Mouse (Mus musculus) CD4-positive, CD25-positive, alpha-beta regulatory T cell, adult 2 months (primary cell): ENCODE results near the gene Nudt6.

ENCODE experiments used
- DNase-seq: peaks from one replicate; pipeline ENCODE4 v3.0.0-alpha.2; 2012; ENCODE audit warnings: low read depth, low spot score

The Nudt6 gene

DNA sequence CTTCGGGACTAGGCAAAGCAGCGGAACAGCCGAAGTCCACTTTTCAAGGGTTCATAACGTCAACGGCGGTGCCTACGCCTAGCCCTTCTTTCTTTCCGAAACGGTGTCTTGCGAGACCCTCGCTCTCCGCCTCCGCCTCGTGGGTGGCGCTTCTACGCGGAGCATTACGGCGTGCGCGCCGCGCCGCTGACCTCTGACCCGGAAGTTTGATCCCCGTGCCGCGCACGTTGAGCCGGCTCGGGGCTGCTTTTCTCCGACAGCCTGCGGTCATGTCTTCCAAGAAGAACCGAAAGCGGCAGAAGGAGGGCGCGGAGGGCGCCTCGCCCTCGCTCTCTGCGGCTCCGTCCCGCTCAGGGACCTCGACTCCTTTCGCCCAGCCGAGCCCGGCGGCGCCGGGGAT is at the start of gene Nudt6:
Gene Nudt6, minus strand, starts transcription at position 140 of the 400 bp plus-strand sequence.
- peak; percentile 96 for DNase-seq

DNA sequence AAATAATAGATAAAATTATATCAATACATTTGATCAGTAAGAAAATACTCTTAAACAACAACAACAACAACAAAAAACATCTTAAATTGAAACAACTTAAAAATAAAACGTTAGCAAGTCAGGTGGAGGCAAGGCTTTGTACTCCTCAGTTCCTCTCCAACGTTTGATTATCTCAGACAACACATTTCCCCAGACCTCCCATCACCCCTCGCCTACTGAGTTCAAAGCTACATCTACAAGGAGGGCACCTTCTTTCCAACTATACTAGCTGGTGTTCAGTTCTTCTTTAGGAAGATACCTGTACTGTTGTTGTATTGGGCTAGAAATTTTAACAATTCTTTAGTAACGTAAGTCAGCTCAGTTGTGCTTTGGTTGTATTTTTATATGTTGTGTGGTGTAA is 49.3 kb upstream of the Nudt6 start:
- DNase-seq: no peak

DNA sequence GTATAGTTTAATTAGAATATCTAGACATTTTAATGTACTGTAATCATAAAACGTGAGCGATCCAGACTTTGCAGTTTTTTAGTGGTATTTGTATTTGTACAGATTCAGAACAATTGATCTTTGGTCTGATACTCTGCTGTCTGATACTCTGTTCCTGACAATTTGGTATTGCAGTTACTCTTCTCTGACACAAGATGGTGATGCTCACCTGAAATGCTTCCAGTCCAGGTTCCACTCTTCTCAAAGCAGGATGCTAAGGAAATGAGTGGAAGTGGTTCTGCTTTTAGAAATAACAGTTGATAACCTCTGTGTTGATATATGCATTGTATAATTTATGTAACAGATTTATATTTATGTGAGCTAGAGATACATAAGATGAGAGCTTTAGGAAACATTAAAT is 48.2 kb upstream of the Nudt6 start:
- peak; percentile 35 for DNase-seq

DNA sequence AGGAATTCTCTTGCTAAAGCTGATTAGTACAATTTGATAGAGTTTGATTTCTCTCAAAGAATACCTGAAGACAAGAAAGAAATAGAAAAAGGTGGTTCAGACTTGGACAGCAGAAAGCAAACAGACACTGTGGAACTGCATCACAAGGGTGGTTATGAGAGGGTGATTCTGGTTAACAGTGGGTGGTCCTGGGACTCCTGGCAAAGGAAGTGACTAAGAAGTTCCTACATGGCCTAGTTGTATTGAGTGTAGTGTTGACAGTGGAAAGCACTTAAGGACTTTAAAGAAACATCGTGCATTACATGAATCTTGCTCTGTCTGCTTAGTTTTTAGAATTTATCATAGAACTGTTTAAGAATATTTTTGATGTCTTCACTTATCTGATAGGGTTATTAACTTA is 36.0 kb upstream of the Nudt6 start:
- peak; percentile 14 for DNase-seq

DNA sequence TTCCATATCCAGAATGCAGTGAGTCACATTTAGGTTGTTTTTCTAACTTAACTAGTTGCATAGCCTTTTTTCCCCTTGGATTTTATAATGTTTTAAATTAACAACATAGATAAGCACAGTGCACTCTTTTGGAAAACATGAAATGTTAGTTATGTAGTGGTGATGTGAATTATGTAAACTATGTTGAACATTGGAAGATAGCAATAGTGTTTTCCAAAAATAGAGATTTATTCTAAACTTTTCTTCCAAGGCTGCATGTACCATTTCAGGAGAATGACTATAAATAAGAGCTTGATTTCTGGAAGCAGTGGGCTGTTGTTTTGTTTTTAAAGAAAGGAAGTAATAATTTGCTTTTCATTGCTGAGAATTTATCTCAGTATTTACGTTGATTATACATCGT is 23.4 kb upstream of the Nudt6 start:
- no peak for DNase-seq

DNA sequence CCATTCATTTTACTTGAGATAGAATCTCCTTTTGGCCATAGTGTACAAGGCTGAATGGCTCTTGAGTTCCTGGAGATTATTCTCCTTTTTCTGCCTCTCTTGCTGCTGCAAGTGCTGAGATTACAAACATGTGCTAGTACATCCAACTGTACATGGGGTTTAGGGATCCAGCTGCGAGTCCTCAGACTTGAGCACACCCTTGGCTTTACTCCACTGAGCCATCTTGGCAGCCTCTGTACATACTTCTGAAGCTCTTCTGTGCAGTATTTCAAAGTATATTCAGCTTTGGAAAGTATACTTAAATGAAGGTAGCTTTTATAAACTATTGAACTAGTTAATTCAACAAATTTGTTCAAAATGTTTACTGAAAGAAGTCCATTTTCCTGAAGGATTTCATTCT is 19.8 kb upstream of the Nudt6 start:
- no peak for DNase-seq

DNA sequence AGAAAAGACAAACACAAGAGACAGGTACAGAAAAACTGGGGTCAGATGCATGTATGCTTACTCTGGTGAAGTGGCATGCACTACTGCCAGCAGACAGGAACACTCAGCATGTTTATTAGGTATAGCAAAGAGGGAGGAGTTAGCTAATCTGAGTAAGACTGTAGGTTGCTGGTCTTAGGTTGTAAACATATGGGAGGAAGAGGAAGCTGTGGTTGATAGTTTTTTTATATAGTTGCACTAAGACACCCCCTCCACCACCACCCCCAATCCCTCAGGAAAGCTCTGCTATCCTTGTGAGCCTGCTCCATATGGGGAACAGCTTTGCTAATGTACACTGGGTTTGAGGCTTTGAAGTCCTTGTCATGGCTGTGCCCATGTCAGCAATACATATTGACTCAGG is 10.3 kb upstream of the Nudt6 start:
- DNase-seq: no peak

DNA sequence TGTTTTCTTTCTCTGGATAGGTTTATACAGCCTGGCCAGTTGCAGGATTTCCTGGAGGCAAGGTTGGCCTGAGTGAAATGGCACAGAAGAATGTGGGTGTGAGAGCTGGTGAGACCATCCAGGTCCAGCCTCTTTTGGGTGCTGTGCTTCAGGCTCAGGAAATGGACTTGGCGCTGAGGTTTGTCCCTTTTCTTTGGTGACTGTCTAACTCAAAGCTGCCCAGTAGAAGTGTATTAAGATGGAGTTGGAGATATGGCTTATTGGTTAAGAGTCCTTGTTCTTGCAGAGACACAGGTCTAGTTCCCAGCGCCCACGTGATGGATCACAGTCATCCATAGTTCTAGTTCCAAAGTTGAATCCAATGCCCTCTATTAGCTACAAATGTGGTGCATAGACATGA is 6.1 kb upstream of the Nudt6 start:
- no peak for DNase-seq

DNA sequence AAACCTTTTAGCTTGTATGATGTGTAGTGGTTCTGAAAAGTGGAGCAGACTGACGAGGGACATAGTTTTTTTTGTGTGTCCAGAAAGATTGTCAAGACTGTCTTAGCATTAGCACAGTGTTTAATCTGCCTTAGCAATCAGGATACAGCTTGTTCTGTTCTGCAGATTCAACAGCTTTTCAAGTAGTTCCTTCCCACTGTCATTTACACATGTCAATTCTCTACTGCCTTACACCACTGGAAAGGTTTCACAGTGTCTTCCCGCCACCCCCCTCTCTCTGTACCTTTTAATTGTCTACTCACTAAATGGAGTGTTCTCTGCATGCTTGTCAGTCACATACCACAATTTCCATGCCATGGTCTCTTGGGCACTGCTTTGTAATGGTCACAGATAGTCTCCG is 1.2 kb upstream of the Nudt6 start:
- peak; percentile 16 for DNase-seq

DNA sequence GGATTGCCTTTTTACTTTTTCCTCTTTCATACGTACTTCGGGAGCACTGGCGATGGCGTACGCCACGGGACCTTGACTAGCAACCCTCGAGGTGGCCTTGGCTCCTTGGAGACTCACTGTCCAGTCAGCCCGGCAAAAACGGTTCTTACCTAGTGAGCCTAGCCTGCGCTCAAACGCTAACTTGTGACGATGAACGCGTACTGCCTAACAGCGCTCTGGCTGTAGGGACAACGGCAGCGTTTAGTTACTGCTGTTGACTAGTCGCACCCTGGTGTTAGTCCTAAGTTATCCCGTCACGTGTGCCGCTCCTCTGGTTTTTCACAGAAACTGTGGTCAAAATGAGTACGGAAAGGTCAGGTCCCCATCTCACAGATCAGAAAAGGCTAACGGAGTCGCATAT is 630 bp upstream of the Nudt6 start:
- DNase-seq: peak; percentile 62

DNA sequence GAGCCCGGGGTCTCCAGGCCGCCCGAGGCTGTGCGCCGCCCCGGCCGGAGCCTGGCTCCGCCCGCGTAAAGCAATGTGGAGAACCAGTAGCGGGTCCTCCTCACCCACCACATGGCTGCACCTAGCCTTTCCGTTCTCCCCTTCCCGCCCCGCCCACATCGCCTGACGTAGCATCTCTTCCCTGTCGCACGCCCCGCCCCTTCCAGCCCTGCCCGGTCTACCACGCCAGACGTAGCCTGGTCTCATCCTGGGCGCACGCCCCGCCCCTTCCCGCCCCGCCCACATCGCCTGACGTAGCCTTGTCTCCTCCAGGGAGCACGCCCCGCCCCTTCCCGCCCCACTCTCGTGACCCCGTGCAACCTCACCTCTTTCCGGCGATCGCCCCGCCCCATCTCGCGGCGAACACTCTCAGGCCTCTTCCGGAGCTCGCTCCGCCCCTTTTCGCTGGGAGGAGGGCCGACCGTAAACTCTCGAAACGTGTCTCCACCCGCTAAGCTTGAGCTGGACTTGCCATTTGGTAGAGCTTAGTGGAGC is 486 bp downstream of the Nudt6 start, which contains the start of gene Spata5:
Gene Spata5, plus strand, starts transcription at position 439 of the 534 bp plus-strand sequence.
- DNase-seq: peak; percentile 100

DNA sequence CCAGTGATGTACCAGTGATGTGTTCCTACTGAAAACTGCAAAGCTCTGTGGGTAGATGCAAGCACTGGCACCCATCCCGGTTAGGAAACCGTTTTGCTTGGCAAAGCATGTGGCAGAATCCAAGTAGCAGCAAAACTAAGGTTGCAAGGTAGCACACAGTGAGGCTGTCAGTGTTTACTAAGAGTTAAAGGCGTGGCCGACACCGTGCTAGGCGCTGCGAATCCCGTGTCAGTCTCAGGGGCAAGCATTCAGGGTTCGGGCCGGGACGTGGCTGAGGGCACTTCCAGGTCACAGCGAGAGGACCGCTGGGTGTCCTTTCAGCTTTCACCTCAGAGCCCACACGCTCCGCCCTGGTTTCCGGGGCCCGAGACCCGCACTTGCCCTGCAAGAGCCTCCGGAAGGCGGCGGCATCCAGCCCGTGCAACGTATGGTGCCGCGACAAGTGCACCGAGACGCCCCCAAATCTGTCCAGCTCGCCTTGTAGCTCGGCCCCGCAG is 1.0 kb downstream of the Nudt6 start:
- peak; percentile 87 for DNase-seq

DNA sequence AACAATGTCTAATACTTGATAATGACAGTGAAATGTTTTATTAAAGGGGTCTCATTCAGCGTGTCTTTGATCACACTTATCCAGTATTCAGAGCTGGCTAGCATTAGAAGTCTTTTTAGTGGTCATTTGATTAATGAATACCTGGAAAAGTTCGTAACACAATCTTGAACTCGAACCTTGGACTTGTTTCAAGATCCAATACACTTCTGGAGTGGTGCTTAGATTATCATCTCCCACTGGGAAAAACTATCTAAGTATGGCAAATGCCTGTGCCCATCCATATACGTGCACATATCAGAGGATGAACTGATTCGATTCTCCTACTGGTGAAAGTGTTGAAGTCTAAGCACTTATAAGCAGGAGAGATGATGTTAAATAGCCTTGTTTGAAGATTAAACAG is 1.7 kb downstream of the Nudt6 start:
- no peak for DNase-seq

DNA sequence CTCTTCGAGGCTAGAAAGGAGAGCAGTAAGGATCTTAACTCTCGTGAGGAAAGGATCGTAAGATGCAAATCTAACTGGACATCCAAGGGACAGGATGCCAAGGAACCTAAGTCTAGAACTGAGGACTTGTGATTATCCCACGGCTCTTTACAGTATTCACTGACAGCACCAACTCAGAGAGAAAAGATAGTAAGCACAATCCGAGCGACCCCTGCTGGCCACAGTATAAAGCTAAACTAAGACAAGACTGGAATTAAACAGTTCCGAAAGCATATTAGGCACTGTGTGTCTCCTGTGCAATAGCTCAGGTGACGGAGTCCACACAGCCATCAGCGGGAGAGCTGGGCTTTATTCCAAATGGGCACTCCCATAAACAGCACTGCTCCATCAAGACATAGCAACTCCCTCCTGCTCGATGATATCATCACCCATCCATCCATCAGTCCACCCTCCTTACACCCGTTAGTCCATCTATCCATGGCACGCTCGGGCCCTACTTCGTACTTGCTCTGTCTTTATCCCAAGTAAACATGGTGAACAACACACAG is 5.5 kb downstream of the Nudt6 start:
- peak; percentile 86 for DNase-seq

DNA sequence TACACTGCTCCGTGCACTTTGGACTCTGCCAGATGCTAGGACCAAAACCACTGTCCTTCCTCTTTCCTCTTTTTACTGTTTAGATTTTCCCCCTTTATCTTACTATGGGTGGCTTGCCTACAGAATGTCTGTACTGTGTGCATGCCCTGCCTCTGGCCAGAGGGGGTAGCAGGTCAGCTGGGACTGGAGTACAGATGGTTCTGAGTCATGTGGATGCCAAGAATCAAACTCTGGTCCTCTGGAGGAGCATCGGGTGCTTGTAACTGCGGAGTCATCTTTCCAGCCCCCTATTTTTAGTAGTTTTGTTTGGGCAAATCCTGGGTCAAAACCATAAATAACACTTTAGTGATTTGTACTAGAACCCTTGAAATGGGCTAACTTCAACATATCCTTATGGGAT is 6.6 kb downstream of the Nudt6 start:
- no peak for DNase-seq

DNA sequence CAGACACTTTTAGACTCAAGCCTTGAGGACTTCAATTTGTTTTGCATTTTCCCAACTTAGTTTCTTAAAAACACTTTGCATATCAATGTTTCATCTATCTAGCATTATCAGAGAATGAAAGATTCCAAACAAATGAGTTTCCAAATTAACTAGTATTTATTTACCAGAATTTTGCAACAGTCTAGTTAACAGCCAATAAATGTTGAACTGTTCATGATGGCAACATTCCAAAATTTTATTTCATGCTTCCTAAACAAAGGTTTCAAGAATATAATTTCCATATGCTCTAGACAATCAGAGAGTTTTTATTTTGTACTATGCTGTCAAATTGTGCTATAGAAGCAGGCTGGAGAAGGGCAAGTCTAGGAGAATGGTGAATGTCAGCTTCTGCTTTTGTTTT is 12.4 kb downstream of the Nudt6 start:
- no peak for DNase-seq

DNA sequence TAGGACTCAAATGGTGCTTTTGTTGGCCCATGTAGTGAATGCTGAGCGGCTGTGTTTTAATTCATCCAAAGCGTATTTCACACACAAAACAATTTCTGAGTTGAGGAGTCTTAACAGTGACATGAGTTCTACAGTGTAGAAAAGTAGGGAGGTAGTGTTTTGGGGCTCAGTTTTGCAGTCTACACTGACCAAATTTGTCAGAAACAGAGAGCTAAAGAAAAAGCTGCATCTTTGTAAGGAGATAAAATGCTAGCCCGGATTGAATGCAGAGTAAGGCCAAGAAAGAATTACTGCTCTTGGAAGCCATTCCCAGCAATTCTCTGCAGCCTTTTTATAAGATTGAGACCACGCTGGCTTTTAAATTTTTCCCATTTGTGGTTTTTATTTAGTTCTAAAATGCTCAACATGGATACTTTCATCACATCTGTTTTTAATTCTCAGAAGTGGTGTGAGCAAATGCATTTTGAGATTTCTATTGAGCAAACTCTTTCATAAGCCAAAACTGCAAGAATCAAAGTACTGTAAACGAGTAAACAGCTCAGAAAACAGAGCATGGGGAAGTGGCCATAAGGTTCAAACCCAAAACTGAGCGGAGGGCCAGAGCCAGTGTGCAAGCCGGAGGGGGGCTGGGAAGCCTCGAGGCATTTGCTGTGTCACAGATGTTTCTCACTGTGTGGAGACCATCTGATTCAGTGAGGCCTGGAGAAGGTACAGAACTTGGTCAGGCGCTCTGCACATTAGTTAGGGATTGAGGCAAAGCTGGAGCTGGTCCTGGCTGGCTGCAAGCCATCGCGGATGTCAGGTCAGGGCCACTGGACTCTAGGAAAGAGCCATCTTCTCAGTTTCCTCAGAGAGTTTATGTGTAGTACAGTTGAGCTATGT is 18.0 kb downstream of the Nudt6 start:
- no peak for DNase-seq

DNA sequence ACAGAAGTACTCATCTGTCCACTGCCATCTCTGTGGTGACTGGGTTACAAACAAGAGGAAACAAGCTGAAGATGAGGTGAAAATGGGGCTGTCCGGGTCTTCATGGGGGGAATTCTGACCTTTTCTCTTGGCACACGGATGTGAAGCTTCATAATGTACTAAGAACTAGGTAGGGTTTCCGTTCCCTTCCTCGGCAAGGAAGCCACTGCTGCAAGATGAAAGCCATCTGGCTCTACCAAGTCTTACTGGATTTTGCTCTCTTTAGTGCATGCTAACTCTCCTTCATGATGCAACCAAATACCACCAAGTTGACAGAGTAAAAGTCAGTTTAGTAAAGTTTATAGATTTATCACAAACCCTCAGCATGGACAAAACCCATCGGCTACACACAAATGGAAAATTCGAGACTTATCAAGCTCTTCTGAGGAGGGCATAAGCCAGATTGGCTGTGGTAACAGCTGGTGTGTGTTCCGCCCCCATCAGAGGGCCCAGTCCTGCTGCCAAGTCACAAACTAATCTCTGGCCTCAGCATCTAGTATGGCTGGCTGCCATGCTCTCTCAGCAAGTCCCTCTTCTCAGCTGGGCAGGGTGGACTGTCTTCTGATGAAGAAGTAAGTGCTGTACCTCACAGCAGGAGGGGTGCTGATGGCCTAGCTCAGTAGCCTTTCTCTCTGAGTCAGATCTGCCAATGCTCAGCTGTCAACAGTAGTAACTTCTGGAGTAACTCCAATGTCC is 21.2 kb downstream of the Nudt6 start:
- DNase-seq: no peak

DNA sequence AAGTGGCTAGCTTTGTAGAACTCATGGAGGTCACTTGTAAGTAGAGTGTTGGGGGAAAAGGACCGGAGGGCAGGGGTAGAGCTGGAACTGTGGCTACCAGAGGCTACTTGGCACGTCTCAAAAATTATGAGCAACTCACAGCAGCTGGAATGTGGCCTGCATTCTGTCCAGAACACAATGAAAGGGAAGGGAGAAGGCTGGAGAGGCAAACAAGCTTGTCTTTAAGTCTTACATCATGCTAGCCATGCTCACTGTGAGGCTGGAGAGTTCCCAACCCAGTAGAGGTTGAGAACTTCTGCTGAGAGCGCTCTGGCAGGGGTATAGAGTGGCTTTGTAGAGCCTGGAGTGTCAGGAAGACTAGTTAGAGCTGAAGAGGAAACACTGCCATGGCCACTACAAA is 22.4 kb downstream of the Nudt6 start:
- no peak for DNase-seq

DNA sequence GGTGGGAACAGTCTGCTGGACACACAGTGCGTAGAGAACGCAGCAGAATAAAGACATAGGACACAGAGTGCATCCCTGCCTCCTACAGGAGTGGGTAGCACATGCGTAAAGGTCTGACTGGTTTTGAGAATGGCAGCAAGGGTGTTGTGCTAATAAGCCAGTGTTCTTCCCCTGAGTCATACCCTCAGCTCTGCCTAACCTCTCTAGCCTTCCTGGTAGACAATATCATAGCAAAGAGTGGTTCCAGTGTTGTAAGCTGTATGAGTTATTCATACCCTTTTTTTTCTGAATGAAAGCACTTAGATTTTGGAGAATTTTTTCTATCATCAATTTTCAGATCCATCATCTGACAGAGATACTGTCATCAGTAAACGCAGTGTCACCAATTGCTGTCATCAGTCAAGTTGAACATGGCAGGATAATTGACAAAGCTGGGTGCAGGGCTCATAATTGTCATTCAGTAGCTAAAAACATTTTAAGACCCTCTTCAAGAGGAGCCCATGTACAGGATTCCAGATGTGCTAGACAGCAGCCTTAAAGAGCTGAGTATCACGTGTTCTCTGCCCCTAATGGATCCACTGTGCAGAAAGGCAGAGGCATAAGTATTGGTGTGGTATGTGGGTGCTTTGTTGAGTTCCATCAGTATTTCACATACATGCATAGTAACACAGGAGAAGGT is 22.9 kb downstream of the Nudt6 start:
- DNase-seq: no peak

DNA sequence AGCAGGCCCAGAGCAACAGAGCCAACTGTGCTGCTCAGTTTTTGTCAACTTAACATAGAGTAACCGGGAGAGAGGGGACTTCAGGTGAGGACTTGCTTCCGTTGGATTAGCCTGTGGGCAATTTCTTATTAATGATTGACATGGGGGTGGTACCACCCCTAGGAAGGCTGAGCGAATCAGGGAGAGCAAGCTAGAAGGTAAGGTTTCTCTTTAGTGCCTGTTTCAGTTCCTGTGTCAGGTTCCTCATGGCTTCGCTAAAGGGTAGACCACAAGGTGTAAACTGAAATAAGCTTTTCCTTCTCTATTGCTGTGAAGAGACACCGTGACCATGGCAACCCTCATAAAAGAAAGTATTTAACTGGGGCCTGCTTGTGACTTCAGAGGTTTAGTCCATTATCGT is 32.7 kb downstream of the Nudt6 start:
- no peak for DNase-seq
